Mouse (Mus musculus) gastrocnemius, postnatal 4 days (tissue): Measurements from ENCODE around the gene Tcf7l1. TPM values are rescaled to one million over a fixed set of nuclear protein-coding genes. Genes with fewer than 3 reads are reported as not detected.

Experiments used
- DNase-seq, 2 experiments: peaks; one replicate each; pipeline ENCODE4 v3.0.0; 2021 to 2022; ENCODE audit warnings: low spot score in 2 of 2, mixed read lengths in 2 of 2
- total RNA-seq, 2 experiments: library from RNA; stranded (reverse); gene quantifications; 2 replicates each; pipeline ENCODE4 v1.2.3; 2021

Gene Tcf7l1
- total RNA-seq, 2 experiments from 2014 or later: 32.9 to 34.8 TPM

DNA sequence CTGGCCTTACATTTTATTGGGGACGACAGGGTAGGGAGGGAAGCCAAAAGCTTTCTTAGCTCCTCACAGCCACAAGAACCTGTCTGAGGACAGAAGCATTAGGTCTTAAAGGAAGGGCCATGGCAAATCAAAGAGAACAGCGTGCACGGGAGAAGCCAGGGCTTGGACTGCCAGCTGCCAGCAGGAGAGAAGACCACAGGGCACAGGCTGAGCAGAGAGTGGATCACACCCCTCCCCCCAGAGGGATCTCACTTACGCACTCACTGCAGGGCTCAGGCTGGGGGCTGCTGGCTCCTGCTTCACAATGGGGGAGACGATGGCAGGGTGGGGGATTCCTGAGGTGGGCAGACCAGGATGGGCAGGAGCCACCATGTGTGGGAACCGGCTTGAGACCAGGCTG is 157.4 kb downstream of the Tcf7l1 start:
- no peak for DNase-seq

DNA sequence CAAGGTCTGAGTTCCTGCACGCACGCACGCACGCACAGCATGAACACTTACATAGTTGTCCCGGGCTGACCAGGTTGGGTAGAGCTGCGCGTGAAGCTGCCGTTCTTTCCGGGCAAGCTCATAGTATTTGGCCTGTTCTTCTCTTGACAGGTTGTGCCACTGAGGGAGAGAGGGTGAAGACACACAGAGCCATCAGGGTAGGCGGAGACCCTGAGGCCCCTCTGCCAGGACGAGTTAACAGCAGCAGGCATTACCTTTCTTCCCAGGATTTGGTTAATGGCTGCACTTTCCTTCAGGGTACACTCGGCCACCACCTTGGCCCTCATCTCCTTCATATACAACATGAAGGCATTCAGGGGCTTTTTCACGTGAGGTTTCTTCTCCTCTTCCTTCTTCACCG is 158.1 kb downstream of the Tcf7l1 start:
- DNase-seq: no peak

DNA sequence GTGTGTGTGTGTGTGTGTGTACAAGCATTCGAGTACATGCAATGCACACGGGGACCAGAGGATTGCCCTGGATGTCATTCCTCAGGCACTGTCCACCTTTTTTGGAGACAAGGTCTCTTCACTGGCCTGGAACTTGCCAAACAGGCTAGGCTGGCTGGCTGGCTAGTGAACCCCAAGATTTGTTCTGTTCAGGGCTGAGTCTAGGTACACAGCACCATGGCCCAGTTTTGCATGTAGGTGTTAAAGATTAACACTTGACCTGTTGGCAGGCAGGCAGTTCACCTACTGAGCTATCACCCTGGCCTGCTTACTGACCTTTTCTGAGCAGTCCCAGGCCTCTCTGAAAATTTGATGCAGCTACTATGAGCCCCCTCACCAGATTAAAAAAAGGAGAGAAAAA is 158.7 kb downstream of the Tcf7l1 start:
- DNase-seq: no peak

DNA sequence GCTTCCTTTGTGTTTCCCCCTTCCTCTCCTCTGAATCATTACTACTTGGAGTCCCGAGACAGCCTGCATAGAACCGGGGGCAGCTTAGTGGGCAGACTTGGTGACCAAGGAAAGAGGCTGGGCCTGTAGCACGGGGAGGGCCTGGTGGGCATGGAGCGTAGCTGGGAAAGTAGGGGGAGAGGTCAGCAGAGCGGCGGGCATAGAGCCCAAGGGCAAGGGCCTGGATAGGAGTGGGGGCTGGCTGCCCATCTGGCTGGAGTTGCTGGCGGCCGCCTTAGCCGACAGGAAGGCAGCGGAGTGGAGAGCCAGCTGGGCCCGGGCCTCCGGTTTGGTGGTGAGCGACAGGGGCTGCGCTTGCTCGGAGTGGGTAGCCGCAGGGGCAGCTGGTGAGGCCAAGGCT is 161.8 kb downstream of the Tcf7l1 start:
- no peak for DNase-seq

DNA sequence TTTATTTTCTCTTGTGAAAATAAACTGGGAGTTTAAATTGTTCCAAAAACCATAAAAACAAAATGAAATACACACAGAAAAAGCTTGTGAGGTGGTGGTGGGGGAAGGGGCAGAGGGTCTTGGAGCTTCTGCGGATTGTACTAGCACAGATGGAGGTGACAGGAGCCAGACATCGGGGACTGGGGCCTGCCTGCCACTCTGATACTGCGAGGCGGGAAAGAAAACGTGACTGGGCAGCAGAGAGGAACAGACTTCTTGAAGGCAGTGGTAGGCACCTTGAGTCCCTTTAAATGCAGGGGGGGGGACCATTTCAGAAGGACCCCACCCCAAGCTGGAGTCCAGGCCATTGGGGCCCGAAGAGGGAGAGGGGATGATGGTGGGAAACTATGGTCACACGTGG is 162.7 kb downstream of the Tcf7l1 start:
- no peak for DNase-seq

DNA sequence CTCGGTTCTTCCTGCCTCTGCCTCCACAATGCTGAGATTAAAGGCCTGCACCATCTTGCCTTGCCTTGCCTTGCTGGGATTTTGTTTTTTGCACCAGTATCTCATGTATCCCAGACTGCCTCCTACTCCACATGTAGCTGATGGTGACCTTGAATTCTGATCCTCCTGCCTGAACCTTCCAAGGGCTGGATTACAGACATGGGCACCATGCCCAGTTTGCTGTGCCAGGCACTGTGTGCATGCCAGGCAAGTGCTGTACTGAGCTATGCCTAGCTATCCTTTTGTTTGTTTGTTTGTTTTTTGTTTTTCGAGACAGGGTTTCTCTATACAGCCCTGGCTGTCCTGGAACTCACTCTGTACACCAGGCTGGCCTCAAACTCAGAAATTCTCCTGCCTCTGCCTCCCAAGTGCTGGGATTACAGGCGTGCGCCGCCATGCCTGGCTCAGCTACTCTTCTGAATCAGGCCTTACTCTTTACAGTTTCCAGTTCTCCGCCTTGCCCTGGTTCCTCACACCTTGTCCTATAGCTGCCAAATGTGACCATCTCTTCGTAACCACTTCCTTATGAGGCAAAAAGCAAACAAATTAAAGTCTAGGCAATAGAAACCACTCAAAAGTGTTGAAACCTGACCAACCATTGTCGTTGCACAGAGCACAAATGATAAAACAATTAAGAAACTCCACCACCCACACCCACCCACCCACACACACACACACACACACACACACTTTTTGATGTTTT is 165.2 kb downstream of the Tcf7l1 start:
- DNase-seq: no peak

DNA sequence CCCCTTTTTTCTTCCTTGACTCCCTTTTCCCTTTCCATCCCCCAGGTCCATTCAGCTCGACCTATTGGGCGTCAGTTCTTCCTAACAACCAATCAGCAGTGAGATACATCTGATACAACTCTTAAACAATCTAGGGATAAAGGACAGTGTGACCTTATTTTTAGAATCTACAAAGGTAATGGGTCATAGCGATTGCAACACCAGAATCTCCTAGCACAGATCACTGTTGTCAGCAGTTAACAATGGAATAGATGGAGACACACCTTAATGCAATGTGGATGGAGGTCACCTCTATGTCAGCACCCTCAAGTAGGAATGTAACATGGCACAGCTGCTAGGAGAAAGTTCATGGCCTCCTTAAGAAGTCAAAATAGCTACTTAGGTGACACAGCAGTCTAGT is 166.1 kb downstream of the Tcf7l1 start:
- DNase-seq: no peak

DNA sequence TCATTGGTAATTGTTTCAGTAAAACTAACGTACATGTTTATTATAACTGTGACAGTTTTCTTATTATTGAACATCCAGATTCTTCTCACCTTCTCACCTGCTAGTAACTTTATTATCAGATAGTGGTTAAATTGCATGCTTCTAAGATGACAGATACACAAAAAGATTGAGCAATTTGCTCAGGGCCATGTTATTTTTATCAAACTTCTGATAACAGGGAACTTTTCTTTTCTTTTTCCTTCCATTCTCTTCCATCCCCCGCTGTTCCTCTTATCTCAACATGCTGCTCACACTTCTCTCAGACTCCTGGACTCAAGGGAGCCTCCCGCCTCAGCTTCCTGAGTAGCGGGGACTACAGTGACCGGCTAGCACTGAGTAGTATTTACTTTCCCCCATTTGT is 168.1 kb downstream of the Tcf7l1 start:
- no peak for DNase-seq

DNA sequence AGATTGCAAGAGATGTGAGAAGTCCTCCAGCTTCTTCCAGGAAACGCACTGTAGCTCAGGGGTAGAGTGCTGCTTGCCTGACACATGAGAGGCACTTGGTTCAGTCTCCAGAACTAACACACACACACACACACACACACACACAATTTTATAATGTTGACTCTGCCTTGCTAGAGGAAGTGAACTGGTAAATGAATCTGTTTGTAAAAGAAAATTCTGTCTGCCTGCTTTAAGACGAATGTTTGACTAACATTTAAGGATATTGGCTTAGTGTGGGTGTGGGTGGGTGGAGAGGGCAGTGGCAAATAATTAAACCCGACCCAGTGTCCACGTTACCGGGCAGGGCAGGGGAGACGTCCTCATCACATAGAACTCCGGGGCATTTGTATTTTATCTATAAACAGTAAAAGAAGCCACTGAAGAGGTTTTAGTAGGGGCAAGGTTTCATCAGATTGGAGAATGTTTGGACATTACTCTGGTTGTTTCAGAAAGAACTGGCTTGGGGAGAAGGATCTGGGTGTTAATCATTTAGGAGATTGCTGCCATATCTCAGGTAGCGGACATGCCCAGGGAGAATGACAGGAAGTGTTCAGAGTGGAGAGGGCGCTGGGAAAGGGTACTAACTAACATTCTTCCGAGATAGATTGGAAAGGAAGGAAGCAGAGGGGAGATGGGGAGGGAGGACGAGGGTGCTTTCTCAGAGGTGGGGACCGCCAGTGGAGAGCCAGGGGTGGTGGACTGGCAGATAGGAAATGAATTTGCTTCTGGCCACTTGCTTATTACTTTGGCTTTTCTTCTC is 169.1 kb downstream of the Tcf7l1 start:
- DNase-seq: no peak

DNA sequence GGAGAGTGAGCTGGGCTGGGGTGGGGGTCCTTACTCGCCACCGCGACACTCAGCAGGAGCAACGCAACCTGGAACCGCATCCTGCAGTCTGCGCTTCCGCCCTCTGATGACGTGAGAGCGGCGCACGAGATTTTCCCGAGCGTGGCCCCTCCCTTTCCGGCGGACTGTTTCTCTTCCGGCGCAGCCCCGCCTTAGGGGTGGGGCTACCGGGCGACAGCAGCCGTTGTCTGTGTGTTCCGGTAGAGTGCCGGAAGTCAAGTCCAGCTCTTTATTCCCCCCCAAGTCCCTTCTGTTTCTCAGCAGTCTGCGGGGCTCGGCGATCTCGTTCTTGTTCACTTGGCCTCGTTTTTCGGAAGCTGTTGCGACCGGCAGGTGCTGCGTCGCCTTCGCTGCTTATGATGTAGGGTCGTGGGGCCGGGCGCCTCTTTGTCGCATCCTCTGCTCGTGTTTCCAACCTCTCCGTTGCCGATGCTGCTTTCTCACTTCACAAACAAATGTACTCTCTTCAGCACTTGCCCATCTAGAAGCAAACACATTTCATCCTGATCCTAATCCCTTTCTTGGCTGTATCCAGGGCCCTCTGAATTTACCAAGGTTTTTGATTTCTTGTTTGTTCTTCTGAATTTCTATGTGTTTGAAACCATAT is 172.3 kb downstream of the Tcf7l1 start, which contains the start of gene Tgoln1:
TSS of gene Tgoln1 (minus strand) at position 358 of the 646 bp plus-strand sequence.
- peak; percentile 85 to 92 for DNase-seq

DNA sequence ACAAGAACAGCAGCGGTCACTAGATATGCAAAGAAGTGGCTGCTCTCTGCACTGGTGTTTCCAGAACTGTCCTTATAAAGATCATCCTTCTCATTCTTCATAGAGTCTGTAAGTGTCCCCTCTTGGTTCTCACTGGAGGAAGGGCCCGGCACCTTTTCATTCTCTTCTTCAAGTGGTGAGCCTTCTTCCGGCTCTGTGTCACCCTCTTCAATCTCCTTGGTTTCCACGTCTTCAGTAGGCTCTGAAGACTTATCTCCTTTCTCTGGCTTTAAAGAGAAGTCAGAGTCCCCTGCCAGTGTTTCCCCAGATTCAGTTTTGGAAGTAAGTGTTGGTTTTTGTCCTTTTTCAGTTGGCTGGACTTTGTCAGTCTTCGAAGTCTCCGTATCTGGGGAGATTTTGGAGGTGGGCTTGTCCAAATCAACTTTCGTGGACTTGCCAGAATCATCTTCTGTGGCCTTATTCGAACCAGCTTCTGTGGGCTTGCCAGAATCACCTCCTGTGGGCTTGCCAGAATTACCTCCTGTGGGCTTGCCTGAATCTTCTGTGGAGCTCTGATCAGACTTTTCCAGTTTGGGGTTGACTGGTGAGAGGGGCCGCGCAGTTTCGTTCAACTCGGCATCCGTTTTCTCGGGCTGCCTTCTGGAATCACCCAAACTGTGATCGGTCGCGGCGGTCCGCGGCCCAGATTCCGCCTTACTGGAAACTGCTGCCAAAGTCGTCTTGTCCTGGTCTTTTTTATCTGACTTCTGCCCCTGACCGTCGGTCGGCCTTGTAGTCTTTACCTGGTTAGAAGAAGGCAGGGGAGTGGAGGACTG is 173.3 kb downstream of the Tcf7l1 start:
- DNase-seq: no peak

DNA sequence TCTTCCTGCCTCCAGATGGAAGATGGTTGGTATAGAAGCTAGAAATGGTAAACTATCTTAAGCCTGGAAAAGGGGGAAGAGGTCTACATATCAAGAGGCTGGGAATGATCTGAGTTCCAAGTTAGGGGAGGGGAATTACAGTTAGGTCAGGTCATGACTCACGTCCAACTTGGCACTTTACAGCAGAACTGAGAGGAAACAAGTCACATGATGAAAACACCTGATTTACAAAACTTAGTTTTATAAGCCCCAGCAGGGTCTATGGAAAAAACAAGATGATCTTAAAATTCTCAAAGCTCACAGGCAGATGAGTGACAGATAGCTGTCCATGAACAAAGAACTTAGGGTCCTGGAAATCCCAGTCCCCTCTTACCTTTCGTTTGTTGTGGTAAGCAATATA is 173.9 kb downstream of the Tcf7l1 start:
- DNase-seq: no peak

DNA sequence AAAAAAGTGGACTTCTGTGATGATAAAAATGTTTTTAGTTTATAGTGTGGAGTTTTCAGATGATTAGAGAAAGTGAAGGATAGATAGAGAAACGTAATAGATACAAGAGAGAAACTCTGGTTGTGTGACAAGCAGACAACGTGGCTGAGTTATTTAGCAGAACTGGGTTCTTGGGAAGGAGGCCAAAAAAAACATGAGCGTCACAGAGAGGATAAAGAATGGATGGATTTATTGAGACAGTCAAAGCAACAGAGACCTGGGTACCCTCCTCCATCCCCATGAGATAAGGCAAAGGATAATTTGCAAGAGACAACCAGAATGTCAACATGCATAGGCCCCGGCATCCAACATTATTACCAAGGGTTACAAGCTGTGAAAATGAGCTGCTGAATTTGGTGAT is 178.8 kb downstream of the Tcf7l1 start:
- no peak for DNase-seq

DNA sequence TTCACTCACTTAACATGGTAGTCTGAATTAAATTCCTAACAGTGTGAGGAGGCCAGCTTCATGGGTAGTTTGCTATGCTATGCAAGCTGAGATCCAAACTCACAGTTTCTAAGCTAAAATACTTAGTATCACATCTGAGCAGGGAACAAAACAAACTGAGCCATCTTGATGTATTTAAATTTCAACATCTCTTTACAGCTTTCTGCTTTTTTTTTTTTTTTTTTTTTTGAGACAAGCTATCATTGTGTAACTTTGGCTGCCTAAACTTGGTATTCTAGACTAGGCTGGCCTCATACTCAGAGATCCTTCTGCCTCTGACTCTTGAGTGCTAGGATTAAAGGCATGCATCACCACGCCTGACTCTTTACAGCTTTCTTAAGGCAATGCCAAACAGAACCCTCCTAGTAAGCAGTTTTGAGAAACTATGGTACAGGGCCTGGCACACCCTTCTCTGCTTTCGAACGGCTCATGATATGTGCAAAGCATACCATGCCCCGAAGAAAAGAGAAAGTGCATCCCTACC is 180.3 kb downstream of the Tcf7l1 start:
- no peak for DNase-seq

DNA sequence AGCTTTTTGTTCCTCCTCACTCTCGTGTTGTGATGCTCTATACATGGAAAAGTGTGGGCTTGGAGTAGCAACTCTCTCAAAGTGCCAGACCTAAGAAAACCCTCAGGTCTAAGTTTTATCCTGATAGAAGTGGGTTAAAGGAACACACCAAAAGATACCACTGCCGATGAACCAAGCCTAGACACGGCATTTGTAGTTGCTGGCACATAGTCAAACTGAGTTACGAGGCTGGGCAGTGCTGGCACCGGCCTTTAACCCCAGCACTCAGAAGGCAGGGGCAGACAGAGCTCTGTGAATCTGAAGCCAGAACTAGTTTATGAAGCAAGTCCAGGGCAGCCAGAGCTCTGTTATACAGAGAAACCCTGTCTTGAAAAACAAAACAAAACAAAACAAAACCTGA is 181.4 kb downstream of the Tcf7l1 start:
- DNase-seq: no peak

DNA sequence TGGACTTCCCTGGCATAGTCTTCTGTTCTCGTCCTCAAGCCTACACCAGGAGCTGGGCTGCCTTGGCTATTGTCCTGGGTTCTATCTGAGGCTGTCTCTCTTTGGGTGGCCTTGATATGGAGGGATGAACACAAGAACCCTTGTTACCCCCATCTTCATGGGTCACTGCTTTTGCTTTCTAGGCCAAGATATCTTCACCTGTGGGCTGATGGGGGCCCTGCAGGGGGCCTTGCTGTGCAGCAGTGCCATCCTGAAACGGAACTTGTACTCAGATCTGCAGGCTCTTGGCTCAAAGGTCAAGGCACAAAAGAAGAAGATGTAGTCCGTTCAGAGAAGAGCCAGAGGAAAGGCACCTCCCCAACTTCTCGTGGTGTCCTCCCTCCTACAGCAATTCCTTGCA is 182.0 kb downstream of the Tcf7l1 start:
- no peak for DNase-seq

DNA sequence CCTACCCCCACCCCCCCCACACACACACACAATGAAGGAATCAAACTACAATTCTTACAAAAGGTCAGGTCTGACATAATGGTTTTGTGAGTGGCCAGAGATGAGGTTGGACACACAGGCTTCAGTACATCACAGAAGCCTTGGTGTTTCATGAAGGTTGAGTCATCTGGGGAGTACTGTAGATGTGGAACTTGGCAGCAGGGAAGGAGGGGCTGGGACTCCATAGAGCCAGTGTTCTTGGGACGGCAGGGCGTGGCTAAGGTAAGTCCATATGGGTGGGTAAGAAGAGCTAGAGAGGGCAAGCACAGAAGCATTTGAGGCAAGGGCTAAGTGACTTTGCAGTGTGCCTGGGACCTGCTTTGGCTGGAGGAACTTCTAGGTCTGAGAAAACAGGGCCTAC is 185.0 kb downstream of the Tcf7l1 start:
- no peak for DNase-seq

DNA sequence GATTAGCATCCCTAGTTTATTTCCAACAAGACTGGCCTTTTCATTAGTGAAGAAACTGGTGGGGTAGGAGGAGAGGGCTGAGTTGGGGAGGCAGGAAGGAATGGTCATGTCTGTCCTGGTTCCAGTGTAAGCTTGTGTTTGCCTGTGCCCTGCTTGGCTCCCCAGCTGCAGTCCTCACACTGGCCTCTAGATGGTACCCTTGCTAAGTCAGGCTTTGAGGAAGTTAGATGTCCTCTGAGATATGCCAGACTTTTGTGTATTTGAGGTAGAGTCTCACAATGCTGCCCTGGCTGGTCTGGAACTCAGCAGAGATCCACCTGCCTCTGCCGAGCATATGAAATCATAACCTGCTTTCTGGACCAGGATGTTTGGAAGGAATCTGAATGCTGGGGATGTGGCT is 187.3 kb downstream of the Tcf7l1 start:
- peak; percentile 45 to 73 for DNase-seq

DNA sequence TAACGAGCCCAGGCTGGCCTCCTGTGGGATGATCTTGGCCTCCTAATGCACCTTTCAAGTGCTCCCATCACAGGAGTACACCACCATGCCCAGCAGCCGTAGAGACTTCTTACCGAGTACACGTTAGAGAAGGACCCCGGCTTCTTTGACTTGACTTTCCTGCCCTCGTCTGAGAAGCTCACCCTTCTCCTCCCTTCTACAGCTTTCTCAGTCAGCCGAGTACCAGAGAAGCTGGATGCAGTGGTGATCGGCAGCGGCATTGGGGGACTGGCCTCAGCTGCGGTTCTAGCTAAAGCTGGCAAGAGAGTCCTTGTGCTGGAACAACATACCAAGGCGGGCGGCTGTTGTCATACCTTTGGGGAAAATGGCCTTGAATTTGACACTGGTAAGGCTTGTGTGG is 188.3 kb downstream of the Tcf7l1 start:
- DNase-seq: no peak

DNA sequence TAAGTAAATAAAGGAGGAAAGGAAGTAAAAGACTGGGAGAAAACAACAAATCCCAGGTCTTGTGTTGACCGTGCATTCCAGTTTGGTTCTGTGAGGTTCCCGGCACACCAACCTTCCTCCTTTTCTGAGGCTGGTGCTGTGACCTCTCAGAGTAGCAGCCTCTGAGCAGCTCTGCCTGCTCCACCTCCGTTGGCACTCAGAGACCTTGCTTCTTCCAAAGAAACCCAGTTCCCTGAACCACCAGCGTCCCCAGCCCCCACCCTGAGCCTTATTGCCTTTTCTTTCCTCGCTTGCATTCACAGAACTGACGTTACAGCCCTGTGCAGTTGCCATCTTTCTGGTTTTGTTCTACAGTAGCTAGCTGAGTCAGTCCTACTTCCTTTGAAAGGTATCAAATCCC is 188.8 kb downstream of the Tcf7l1 start:
- no peak for DNase-seq
